Mouse (Mus musculus) brain, embryonic 14.5 days (tissue): ENCODE results near the gene Rpp25l.
"Not testable (repeated sequence)": the region's sequence is repeated elsewhere in the genome, so short reads cannot be mapped to it uniquely, and the experiment has no call there.

ENCODE experiments used
- CTCF ChIP-seq: fragments of 200-500 bp; IDR thresholded peaks from 2 replicates; pipeline ENCODE4 v1.5.1; 2012; ENCODE audit warnings: inconsistent platforms, mild to moderate bottlenecking, moderate library complexity, borderline replicate concordance; ENCODE audit not compliant: insufficient read depth, insufficient read length; ENCODE audit errors: extremely low read depth
- POLR2A ChIP-seq: fragments of 200-500 bp; IDR thresholded peaks from 2 replicates; pipeline ENCODE4 v1.6.1; 2012; ENCODE audit warnings: mild to moderate bottlenecking, inconsistent platforms, borderline replicate concordance; ENCODE audit not compliant: poor library complexity, insufficient read depth, insufficient read length, severe bottlenecking; ENCODE audit errors: extremely low read depth

DNA sequence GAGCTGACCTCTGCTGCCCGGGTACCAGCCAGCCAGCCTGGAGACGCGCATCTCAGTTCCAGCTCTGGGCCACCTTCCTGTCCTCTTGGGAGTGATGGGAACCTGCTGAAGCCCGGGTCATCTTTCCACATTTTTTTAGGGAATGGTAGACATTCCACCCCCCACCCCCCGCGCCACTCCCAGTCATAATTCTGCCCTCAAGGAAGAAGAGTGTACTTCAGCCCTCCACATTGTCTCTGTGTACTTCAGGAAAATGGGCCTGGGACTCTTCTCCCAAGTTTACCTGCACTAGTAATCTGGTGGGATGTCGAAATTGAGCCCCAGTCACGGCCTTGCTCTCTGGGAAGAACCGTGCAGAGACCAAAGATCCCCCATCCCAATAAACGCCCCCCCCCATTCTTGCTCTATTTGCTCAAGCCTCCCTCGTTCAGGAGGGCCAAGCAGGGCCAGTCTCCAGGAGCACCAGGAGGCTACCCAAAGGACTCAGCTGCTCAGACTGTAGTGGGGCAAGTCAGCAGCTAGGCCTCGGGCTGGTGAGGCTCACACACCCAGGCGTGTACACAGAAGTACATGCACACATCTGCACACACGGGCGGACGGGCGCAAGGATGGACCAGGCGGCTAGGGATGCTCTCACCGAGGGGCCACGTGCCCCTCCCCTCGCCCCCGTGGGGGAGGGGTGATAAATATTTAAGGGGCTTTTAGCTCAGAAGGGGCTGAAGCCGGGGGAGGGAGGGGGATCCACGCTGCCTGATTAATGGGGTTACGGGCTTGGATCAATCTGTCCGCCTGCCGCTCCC lies 29.0 kb downstream of the Rpp25l start:
- TF ChIP-seq POLR2A, CTCF: not testable (repeated sequence)
